Mouse (Mus musculus) cerebellum, adult 11 months (tissue): Measurements from ENCODE around the gene Mindy2.
"Not testable (repeated sequence)": the region's sequence is repeated elsewhere in the genome, so short reads cannot be mapped to it uniquely, and the experiment has no call there.

Experiments
- DNase-seq: peaks from one replicate; pipeline ENCODE4 v3.0.0; 2022

Gene Mindy2

DNA sequence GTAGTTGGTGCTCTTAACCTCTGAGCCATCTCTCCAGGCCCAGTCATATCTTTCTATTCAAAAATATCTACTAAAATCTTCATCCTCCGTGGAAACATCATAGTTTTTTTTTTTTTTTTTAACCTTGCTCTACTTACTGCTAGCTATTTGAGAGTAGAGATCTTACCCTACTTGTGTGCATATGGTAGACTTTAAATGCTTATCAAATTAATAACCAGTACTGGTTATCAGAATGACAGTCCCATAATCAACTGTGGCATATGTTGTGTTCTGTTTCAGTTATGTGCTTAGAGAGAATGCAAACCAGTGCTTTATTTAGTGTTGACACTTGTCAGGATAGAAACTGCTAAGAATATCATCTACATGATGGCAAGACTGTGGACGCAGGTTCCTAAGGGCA, 78.9 kb downstream of the Mindy2 start:
- DNase-seq: no peak

DNA sequence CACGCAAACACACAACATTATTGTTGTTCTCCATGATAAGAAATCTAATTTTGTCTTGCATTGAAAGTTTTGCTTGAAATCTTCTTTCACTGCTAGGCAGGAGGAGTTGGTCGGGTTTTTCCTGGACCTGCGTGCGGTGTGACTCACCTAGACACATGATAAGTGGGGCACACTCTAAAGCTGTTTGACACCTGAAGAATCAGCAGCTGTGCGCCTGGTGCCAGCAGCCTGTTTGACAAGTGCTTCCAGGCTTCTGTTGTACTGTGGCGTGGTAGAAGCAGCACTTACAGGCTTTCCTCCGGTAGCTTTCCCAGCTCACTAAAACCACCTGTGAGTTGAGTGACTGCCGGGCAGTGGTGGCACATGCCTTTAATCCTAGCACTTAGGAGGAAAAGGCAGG, 86.6 kb downstream of the Mindy2 start:
- no peak for DNase-seq

DNA sequence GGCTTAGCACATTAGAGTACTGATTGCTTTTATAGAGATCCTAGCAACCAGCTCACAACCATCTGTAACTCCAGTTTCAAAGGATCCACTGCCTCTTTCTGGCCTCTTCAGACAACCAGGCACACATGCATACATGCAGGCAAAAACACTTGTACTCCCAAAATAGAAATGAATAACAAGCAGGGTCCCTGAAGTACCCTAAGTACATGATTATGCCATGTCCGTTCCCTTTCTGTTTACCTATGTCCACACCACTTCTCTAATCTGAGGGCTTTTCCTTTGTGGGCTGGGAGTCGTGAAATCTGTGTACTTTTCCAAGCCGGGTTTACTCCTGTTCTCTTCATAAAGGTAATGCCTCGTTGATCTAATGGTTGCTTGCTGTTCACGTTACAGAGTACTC, 89.3 kb downstream of the Mindy2 start:
- no peak for DNase-seq

DNA sequence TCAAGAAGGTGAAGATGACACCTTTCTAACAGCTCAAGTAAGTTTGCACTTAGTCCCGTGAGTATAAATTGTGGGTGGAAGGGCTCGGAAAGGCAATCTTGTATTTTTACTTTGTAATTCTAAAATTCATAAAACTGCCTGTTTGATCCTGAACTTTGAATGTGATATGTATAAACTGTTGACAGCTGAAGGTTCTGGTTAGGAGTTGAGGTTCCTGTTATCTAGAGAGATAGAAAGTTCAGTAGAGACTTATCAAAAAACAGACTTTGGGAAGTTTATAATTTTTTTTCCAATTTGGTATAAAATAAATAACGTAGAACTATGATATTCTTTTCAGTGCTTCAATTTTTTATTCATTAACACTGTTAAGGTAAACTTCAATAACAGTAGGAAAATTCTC, 94.1 kb downstream of the Mindy2 start:
- no peak for DNase-seq

DNA sequence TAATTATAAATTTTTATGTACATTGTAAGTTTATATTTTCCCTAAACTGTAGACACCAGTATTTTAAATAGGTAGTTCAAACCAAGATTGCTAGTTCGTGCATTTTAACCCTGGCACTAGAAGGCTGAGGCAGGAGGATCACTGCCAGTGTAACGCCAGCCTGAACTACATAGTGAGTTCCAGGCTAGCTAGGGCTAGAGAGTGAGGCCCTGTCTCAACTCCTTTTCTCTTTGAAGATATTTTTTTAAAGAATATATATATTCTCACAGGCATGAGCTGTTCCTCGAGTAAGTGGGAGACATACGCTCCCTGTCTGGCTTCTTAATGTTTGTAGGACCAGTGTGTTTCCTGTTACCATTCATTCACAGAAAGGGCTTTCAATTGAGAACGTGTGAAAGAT, 100.2 kb downstream of the Mindy2 start:
- DNase-seq: no peak

DNA sequence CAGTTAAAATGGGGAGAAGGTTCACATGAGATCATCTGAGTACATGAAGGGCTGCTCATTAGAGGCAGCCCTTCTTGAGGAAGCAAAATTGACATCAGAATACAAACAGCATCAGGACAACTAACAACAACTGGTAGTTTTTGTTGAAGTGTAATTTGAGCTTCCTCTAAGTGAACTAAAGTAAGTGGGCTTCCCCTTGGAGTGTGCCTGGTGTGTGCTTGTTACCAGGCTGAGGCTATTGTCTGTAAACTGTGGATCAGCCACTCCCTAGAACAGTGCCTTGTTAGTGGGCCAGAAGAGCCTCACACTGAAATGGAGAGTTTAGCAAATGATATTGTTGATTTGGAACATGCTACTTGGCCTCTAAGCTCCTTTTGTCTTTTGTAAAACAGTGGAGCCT, 101.5 kb downstream of the Mindy2 start:
- DNase-seq: no peak

DNA sequence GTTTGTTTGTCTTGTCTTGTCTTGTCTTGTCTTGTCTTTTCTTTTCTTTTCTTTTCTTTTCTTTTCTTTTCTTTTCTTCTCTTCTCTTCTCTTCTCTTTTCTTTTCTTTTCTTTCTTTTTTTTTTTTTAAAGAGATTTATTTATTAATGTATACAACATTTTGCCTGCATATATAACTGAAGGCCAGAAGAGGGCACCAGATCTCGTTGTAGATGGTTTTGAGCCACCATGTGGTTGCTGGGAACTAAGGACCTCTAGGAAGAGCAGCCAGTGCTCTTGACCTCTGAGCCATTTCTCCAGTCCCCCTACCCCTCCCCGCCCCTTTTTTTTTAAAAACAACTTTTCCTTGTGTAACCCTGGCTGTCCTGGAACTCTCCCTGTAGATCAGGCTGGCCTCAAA, 104.7 kb downstream of the Mindy2 start:
- DNase-seq: not testable (repeated sequence)

DNA sequence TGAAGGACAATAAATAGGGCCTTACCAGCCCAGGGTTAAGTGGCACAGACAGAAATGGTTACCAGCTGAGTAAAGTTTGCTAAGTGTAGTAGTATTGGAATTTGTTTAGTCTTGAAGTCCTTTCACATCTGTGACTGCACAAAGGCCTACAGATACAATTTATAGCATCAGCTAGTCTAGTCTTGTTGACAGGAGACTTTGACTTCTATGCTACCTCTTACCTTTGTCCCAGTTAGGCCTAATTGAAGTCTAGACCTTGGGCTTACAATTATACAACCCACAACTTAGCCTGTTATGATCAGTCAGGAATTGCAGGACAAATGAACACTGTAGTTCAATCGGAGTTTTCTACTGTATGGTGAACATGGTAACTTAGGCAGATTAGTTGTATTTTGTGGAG, 105.5 kb downstream of the Mindy2 start:
- DNase-seq: no peak
